Mouse (Mus musculus) MEL (cell line): ENCODE results near the gene Fkbp14. TPM values are rescaled to one million over a fixed set of nuclear protein-coding genes. Genes with fewer than 3 reads are reported as not detected.

Source experiments
- DNase-seq: peaks from one replicate; pipeline ENCODE4 v3.0.0; 2011; ENCODE audit warnings: low read depth, low spot score
- H3K27ac ChIP-seq: 2 replicates; pipeline ENCODE4 v1.5.1; 2012; ENCODE audit warnings: low read depth, mild to moderate bottlenecking, control low read depth, low read length, moderate library complexity; ENCODE audit not compliant: control insufficient read depth
- H3K27me3 ChIP-seq, 2 experiments: fragments of 150-350 bp in 1 of 2; sonication (generic) in 1 of 2; 2 replicates each; pipeline ENCODE4 v1.6.1; 2012; ENCODE audit warnings: low read length in 2 of 2, mild to moderate bottlenecking in 2 of 2, improper control_type of control experiment in 1 of 2, moderate library complexity in 1 of 2; ENCODE audit not compliant: insufficient read depth in 2 of 2, control insufficient read depth in 1 of 2
- H3K36me3 ChIP-seq, 2 experiments: 2 replicates each; pipeline ENCODE4 v1.6.1; 2012 to 2014; ENCODE audit warnings: low read length in 2 of 2, improper control_type of control experiment in 1 of 2, inconsistent platforms in 1 of 2, mild to moderate bottlenecking in 1 of 2; ENCODE audit not compliant: insufficient read depth in 2 of 2, control insufficient read depth in 1 of 2
- H3K4me1 ChIP-seq, 2 experiments: fragments of 150-350 bp in 1 of 2; sonication (generic) in 1 of 2; 2 replicates each; pipeline ENCODE4 v1.6.1; 2012; ENCODE audit warnings: low read length in 2 of 2, improper control_type of control experiment in 1 of 2, mild to moderate bottlenecking in 1 of 2; ENCODE audit not compliant: insufficient read depth in 2 of 2, control insufficient read depth in 1 of 2
- H3K4me3 ChIP-seq, 2 experiments: fragments of 150-350 bp in 1 of 2; sonication (generic) in 1 of 2; 2 replicates each; pipeline ENCODE4 v1.5.1; 2012; ENCODE audit warnings: low read depth in 2 of 2, low read length in 2 of 2, mild to moderate bottlenecking in 2 of 2, moderate library complexity in 2 of 2, control low read depth in 1 of 2, improper control_type of control experiment in 1 of 2; ENCODE audit not compliant: control insufficient read depth in 1 of 2, insufficient read depth in 1 of 2
- H3K79me2 ChIP-seq: 2 replicates; pipeline ENCODE4 v1.6.1; 2012; ENCODE audit warnings: mild to moderate bottlenecking, low read length, moderate library complexity; ENCODE audit not compliant: control insufficient read depth, poor library complexity, insufficient read depth
- H3K9ac ChIP-seq: 2 replicates; pipeline ENCODE4 v1.6.1; 2012; ENCODE audit warnings: low read depth, mild to moderate bottlenecking, control low read depth, low read length, moderate library complexity; ENCODE audit not compliant: control insufficient read depth, poor library complexity, severe bottlenecking
- H3K9me3 ChIP-seq: fragments of 150-350 bp; sonication (generic); replicated peaks from 2 replicates; pipeline ENCODE4 v1.6.1; 2012; ENCODE audit warnings: mild to moderate bottlenecking, low read length, improper control_type of control experiment, moderate library complexity; ENCODE audit not compliant: insufficient read depth
- BHLHE40 ChIP-seq: IDR thresholded peaks from 2 replicates; pipeline ENCODE4 v1.6.1; 2012; ENCODE audit warnings: low read depth, mild to moderate bottlenecking, inconsistent platforms, low read length, improper control_type of control experiment, borderline replicate concordance
- CTCF ChIP-seq, 3 experiments: IDR thresholded peaks in 2 of 3; conservative IDR thresholded peaks in 1 of 3; 2 replicates each; pipeline ENCODE4 v1.5.1; 2011 to 2012; ENCODE audit warnings: low read length in 3 of 3, low read depth in 2 of 3, mild to moderate bottlenecking in 2 of 3, improper control_type of control experiment in 1 of 3, inconsistent platforms in 1 of 3, mixed read lengths in 1 of 3, moderate library complexity in 1 of 3; ENCODE audit not compliant: control insufficient read depth in 1 of 3, insufficient read depth in 1 of 3, poor library complexity in 1 of 3, severe bottlenecking in 1 of 3
- E2F4 ChIP-seq: IDR thresholded peaks from 2 replicates; pipeline ENCODE4 v1.6.1; 2011; ENCODE audit warnings: low read depth, low read length, improper control_type of control experiment, borderline replicate concordance
- ELF1 ChIP-seq: IDR thresholded peaks from 2 replicates; pipeline ENCODE4 v1.6.1; 2014; ENCODE audit warnings: low read depth, mild to moderate bottlenecking, inconsistent platforms, low read length, improper control_type of control experiment, moderate library complexity
- ETS1 ChIP-seq: IDR thresholded peaks from 2 replicates; pipeline ENCODE4 v1.6.1; 2012; ENCODE audit warnings: low read depth, mild to moderate bottlenecking, inconsistent platforms, low read length, improper control_type of control experiment, moderate library complexity
- HCFC1 ChIP-seq: IDR thresholded peaks from 2 replicates; pipeline ENCODE4 v1.6.1; 2012; ENCODE audit warnings: low read depth, mild to moderate bottlenecking, inconsistent platforms, low read length, improper control_type of control experiment, moderate library complexity
- JUND ChIP-seq: IDR thresholded peaks from 2 replicates; pipeline ENCODE4 v1.6.1; 2011; ENCODE audit warnings: low read depth, mild to moderate bottlenecking, improper control_type of control experiment, low read length
- MAFK ChIP-seq: IDR thresholded peaks from 2 replicates; pipeline ENCODE4 v1.6.1; 2011; ENCODE audit warnings: low read depth, mild to moderate bottlenecking, low read length, improper control_type of control experiment, borderline replicate concordance
- MAX ChIP-seq: IDR thresholded peaks from 2 replicates; pipeline ENCODE4 v1.6.1; 2011; ENCODE audit warnings: low read length, improper control_type of control experiment
- MAZ ChIP-seq: IDR thresholded peaks from 2 replicates; pipeline ENCODE4 v1.6.1; 2012; ENCODE audit warnings: low read depth, mild to moderate bottlenecking, inconsistent platforms, low read length, improper control_type of control experiment
- MYB ChIP-seq: IDR thresholded peaks from 2 replicates; pipeline ENCODE4 v1.6.1; 2011; ENCODE audit warnings: mild to moderate bottlenecking, low read depth, low read length, improper control_type of control experiment
- NRF1 ChIP-seq: IDR thresholded peaks from 2 replicates; pipeline ENCODE4 v1.6.1; 2014; ENCODE audit warnings: low read depth, mild to moderate bottlenecking, inconsistent platforms, low read length, improper control_type of control experiment, moderate library complexity; ENCODE audit not compliant: poor library complexity, insufficient read depth, severe bottlenecking
- POLR2AphosphoS2 ChIP-seq: IDR thresholded peaks from 2 replicates; pipeline ENCODE4 v1.6.1; 2011; ENCODE audit warnings: low read length, improper control_type of control experiment
- POLR2AphosphoS5 ChIP-seq: IDR thresholded peaks from 2 replicates; pipeline ENCODE4 v1.6.1; 2012; ENCODE audit warnings: low read depth, borderline replicate concordance, mild to moderate bottlenecking, inconsistent platforms, low read length, moderate library complexity, mixed read lengths
- RAD21 ChIP-seq: IDR thresholded peaks from 2 replicates; pipeline ENCODE4 v1.6.1; 2011; ENCODE audit warnings: mild to moderate bottlenecking, low read depth, low read length, improper control_type of control experiment
- SMC3 ChIP-seq: IDR thresholded peaks from 2 replicates; pipeline ENCODE4 v1.6.1; 2011; ENCODE audit warnings: low read depth, low read length, improper control_type of control experiment
- TBP ChIP-seq: IDR thresholded peaks from 2 replicates; pipeline ENCODE4 v1.8.0; 2011; ENCODE audit warnings: low read depth, low read length, improper control_type of control experiment
- ZNF384 ChIP-seq: IDR thresholded peaks from 2 replicates; pipeline ENCODE4 v1.6.1; 2012; ENCODE audit warnings: low read depth, mild to moderate bottlenecking, inconsistent platforms, low read length, improper control_type of control experiment
- polyA plus RNA-seq, 2 experiments: library from polyadenylated mRNA; stranded (reverse) in 1 of 2; unstranded in 1 of 2; fragments of >175 nt in 1 of 2; fragments of >200 nt in 1 of 2; gene quantifications; 2 replicates each; pipeline versions ENCODE4 v1.2.1 to v1.2.4; 2012; ENCODE audit warnings: low replicate concordance in 2 of 2, low read depth in 1 of 2; ENCODE audit not compliant: insufficient read length in 2 of 2, insufficient read depth in 1 of 2, missing spikeins in 1 of 2
- total RNA-seq: library from RNA; depleted of rRNA; stranded (reverse); fragments of 300-350 nt; gene quantifications from 2 replicates; pipeline ENCODE4 v1.2.3, GENCODE M21; 2012

The Fkbp14 gene
- total and polyA plus RNA-seq, 3 experiments = 1.5 to 1.8 TPM; not detected in 1

DNA sequence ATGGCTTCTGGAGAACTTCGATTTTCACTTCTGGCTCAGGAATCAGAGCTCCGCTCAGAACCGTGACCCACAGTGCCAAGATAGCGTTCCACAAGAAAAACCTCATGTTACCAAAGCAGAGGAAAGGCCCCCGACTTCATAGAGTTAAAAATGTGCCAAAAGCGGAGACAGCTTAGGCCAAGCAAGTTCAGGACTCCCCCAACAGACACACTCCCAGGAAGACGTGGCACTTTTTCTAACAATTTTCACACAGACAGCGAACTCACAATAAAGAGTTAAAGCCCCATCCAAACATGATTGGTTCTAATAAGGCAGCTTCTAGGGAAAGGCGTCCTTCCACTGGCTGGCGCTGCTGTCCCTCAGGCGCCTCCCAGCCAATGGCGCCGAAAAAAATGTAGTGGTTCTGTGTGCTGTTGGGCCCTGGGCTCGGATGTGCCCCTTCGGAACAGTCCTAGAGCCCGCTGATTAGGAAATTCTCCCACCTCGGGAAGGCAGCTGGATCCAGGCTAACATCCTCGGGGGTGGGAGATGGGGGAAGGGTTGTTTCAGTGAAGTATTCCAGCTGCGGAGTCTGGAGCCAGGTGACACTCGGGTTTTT lies 4.1 kb downstream of the Fkbp14 start (continued):
- 0 out of 2 replicates have a peak, but pooled peaks have one; percentile 2 for TF ChIP-seq NRF1

DNA sequence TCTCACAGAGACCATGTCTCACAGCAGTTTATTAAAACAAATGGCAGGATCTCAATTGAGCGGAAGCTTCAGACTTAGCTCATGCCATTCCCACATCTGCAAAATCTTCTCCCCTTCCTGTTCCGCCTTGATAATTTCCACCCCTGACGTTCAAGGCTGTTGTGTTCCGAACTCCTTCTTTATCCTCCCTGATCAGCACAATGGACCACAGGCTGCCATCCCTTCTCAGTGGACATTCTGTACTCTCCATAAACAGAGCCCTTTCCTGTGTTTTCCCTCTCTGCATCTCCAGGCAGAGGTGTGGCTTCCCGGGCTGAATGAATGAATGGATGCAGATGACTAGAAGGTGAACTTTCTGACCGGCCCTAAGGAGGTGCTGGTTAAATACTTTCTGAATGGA lies 5.3 kb downstream of the Fkbp14 start:
- TF ChIP-seq E2F4 (no peak), ZNF384 (no peak), ETS1 (no peak), MAX (no peak)
- H3K27me3 ChIP-seq = no peaks in the 10 kb centered on the region
- no peak overlapping the region for H3K9ac ChIP-seq
- no peak overlapping the region for H3K27ac ChIP-seq
- no peak for DNase-seq
- H3K4me1 ChIP-seq = peaks cover 0 to 8% of the 10 kb centered on the region in 2 experiments; a peak in 2 of 4 replicates
- H3K79me2 ChIP-seq = peaks cover 6% of the 10 kb centered on the region; the same call in 1 of the 2 replicates
- no peaks in the 10 kb centered on the region for H3K9me3 ChIP-seq
- peaks cover 0 to 6% of the 10 kb centered on the region in 2 experiments; a peak in 2 of 4 replicates for H3K36me3 ChIP-seq
- peak overlapping the region in 1 of 2 experiments; percentile 73; a peak in 1 of 4 replicates for H3K4me3 ChIP-seq

DNA sequence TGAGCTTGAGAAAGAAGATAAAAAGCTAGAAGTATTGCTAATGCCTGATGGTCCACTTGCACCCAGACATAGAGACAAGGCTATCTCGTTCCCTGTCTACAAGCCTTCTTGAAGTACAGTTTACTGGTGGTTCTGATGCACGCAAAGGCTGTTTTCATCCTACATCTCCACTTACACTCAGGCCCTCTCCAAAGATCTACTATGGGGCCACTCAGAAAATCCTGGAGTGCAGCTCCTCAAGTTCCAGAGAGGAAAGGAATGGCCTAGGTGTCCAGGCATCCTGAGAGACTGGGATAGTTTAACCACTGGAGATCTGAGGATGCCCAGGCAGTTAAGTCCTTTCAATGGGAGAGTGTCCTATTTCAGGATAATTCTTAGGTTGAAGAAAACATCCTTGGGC lies 6.4 kb downstream of the Fkbp14 start:
- Histone ChIP-seq H3K4me3 (no peak overlapping the region), H3K9me3 (no peaks in the 10 kb centered on the region), H3K4me1 (peaks cover 0 to 7% of the 10 kb centered on the region in 2 experiments; a peak in 2 of 4 replicates), H3K27ac (no peak overlapping the region), H3K27me3 (no peaks in the 10 kb centered on the region), H3K9ac (no peak overlapping the region), H3K79me2 (0 out of 2 replicates have a peak, but pooled peaks cover 4% of the 10 kb centered on the region), H3K36me3 (peaks cover 0 to 4% of the 10 kb centered on the region in 2 experiments; a peak in 2 of 4 replicates)
- TF ChIP-seq RAD21 = no peak
- TF ChIP-seq TBP = no peak
- no peak for TF ChIP-seq CTCF (IDR thresholded peaks at IDR 0.05 in 2 of 3, conservative IDR thresholded peaks at IDR 0.05 in 1 of 3; ENCODE audit: control insufficient read depth in 1 of 3, insufficient read depth in 1 of 3, low read depth in 2 of 3, low read length in 3 of 3, poor library complexity in 1 of 3, severe bottlenecking in 1 of 3)
- no peak for TF ChIP-seq MAZ
- no peak for TF ChIP-seq POLR2AphosphoS2
- TF ChIP-seq JUND = no peak
- TF ChIP-seq HCFC1 = no peak
- no peak for TF ChIP-seq MAX
- no peak for DNase-seq

DNA sequence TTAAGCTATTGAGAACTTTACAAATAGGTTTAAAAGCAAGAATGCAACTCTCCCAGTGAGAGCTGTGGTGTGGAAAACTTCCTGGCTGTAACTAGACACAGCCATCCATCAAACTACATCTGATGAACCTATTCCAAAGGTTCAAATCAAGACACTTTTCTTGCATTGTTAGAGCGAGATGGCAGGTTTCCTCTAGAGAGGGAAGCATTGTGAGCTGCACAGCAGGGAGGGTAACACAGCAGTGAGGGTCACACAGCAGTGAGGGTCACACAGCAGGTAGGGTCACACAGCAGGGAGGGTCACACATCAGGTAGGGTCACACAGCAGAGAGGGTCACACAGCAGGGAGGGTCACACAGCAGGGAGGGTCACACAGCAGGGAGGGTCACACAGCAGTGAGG lies 8.9 kb downstream of the Fkbp14 start:
- no peak overlapping the region for H3K27ac ChIP-seq
- no peaks in the 10 kb centered on the region for H3K9me3 ChIP-seq
- no peaks in the 10 kb centered on the region for H3K79me2 ChIP-seq
- no peak for DNase-seq
- H3K36me3 ChIP-seq = peaks cover 0 to 4% of the 10 kb centered on the region in 2 experiments; a peak in 2 of 4 replicates
- H3K27me3 ChIP-seq = no peaks in the 10 kb centered on the region
- no peak overlapping the region for H3K9ac ChIP-seq
- H3K4me3 ChIP-seq = no peak overlapping the region
- TF ChIP-seq SMC3 = no peak
- no peak for TF ChIP-seq MAFK
- TF ChIP-seq MYB = no peak
- no peak for TF ChIP-seq POLR2AphosphoS5
- TF ChIP-seq NRF1 = no peak
- no peak for TF ChIP-seq BHLHE40
- no peak for TF ChIP-seq CTCF (IDR thresholded peaks at IDR 0.05 in 2 of 3, conservative IDR thresholded peaks at IDR 0.05 in 1 of 3; ENCODE audit: control insufficient read depth in 1 of 3, insufficient read depth in 1 of 3, low read depth in 2 of 3, low read length in 3 of 3, poor library complexity in 1 of 3, severe bottlenecking in 1 of 3)
- no peak for TF ChIP-seq ELF1
- TF ChIP-seq, all 39 proteins: peak for 0
- H3K4me1 ChIP-seq = peaks cover 0 to 4% of the 10 kb centered on the region in 2 experiments; a peak in 2 of 4 replicates
